Mouse (Mus musculus): Measurements from ENCODE around the gene Hist4h4.

DNA sequence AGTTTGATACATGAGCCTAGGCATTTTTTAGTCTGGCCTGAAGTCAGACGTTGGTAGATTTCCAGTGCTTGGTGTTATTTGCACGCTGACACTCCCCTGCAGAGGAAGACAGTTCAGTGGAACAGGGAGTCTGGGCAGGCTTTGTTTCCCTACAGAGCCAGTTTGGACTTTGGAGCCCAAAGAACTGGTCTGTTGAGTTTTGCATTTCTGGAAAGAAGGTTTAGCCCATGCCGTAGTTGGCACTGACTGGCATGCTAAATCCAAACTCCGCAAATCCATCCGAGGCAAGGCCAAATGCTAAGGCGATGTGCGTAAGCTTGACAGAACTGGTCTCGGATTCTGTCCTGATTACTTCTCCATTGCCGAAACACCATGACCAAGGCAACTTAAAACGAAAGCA lies 7.0 kb upstream of the Hist4h4 start:
- TF ChIP-seq CTCF (conservative IDR thresholded peaks at IDR 0.05; ENCODE audit: insufficient read depth, insufficient read length, low read depth, low read length) (no peak), POLR2A (IDR thresholded peaks at IDR 0.05; ENCODE audit: low read depth, low read length) (no peak)
